Mouse (Mus musculus) hindbrain, embryonic 15.5 days (tissue): ENCODE data around the gene Gm47955. TPM values are rescaled to one million over a fixed set of nuclear protein-coding genes. Genes with fewer than 3 reads are reported as not detected.

Experiments
- ATAC-seq: fragments of 200-750 bp; cut with Nextera tagmentation; 2 replicates; pipeline ENCODE4 v1.8.0; 2017; ENCODE audit warnings: low read depth, moderate number of reproducible peaks, moderate TSS enrichment; ENCODE audit not compliant: low FRiP score
- H3K27ac ChIP-seq: fragments of 300-500 bp; sonication (generic); replicated peaks from 2 replicates; pipeline ENCODE4 v1.5.1; 2015; ENCODE audit warnings: mild to moderate bottlenecking, inconsistent platforms
- H3K27me3 ChIP-seq: fragments of 300-500 bp; sonication (generic); 2 replicates; pipeline ENCODE4 v1.6.1; 2015; ENCODE audit warnings: control low read depth, inconsistent platforms
- H3K36me3 ChIP-seq: fragments of 300-500 bp; sonication (generic); 2 replicates; pipeline ENCODE4 v1.6.1; 2015; ENCODE audit warnings: control low read depth, inconsistent platforms
- H3K4me1 ChIP-seq: fragments of 300-500 bp; sonication (generic); replicated peaks from 2 replicates; pipeline ENCODE4 v1.6.1; 2015; ENCODE audit warnings: control low read depth, inconsistent platforms
- H3K4me2 ChIP-seq: fragments of 300-500 bp; sonication (generic); 2 replicates; pipeline ENCODE4 v1.6.1; 2015; ENCODE audit warnings: moderate library complexity, mild to moderate bottlenecking, inconsistent platforms
- H3K4me3 ChIP-seq: fragments of 300-500 bp; sonication (generic); 2 replicates; pipeline ENCODE4 v1.5.1; 2015; ENCODE audit warnings: mild to moderate bottlenecking, inconsistent platforms
- H3K9ac ChIP-seq: fragments of 300-500 bp; sonication (generic); 2 replicates; pipeline ENCODE4 v1.6.1; 2015; ENCODE audit warnings: inconsistent platforms
- H3K9me3 ChIP-seq: fragments of 300-500 bp; sonication (generic); 2 replicates; pipeline ENCODE4 v1.6.1; 2016; ENCODE audit warnings: control low read depth, inconsistent platforms
- WGBS: fragments of 180-500 bp; shearing (Covaris S2); methylation state at CpG from one replicate; pipeline ENCODE4 v1.1.7; 2015; 5-methylcytosine and 5-hydroxymethylcytosine counted together
- polyA plus RNA-seq: library from polyadenylated mRNA; unstranded; fragments of >200 nt; fragmentation: Nextera tagmentation; extraction: Ambion mirVana; gene quantifications from 2 replicates; pipeline ENCODE4 v1.2.1, GENCODE M21; 2015

Gene Gm47955
- polyA plus RNA-seq, 1 experiment from 2014 or later: not detected

DNA sequence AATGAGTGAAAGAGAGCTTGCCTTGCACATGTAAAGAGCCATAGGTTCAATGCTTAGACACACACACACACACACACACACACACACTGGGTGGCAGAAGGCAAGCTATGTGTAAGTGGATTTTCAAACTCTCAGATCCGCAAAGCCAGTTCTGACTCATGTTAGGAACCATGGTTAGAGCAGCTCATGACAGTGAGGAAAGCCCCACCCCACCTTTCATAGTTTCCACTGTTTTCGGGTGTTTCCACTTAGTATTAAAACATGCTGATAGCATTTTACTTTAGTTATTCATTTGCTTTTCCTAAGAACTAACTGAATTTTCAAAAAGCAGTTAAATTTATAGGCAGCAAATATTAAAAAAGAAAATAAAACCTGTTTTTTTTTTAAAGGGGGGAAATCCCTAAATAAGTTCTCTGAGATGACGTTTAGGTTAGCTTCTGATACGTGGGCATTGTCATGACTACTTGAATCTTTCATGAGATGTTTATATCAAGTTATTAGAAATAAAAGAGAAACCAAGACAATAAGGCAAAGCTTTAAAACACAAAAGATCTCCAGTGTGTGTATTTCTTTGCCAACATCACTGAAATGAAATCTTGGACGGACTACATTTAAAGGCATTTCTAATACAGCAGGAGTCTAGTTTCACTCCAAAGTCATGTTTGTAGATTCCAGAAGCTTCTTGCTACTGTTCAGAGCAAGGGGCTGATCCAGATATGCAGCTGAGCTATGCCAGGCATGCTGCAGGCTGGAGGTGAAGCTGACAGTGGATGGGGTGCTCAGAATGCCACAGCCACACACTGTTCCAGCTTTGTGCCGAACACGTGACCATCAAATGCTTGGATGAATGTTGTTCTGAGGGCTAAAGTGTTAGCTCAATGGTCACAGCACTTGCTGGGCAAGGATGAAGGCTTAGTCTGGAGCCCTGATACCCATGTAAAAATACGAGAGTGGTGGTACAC, 46.4 kb downstream of the Gm47955 start:
- Histone ChIP-seq H3K4me3 (no peak overlapping the region), H3K4me2 (no peak overlapping the region), H3K27me3 (no peaks in the 10 kb centered on the region), H3K36me3 (no peaks in the 10 kb centered on the region), H3K9ac (no peak overlapping the region), H3K27ac (no peak overlapping the region), H3K4me1 (no peaks in the 10 kb centered on the region), H3K9me3 (no peaks in the 10 kb centered on the region)
- no peak for ATAC-seq
- WGBS: 88% methylated on average over 8 of the region's 8 CpGs

- no peak overlapping the region for H3K4me2 ChIP-seq
- no peaks in the 10 kb centered on the region for H3K27me3 ChIP-seq
- 68% methylated on average over 6 of the region's 6 CpGs for WGBS
These were observed 47.4 kb downstream of the Gm47955 start for GRCm38 (mm10) chr1:83007471-83007870.

More at GRCm38 (mm10) chr1:83007471-83007870, 47.4 kb downstream of the Gm47955 start:
- H3K27ac ChIP-seq: no peak overlapping the region
- H3K4me1 ChIP-seq: no peaks in the 10 kb centered on the region
- no peak for ATAC-seq
- no peak overlapping the region for H3K4me3 ChIP-seq
- no peaks in the 10 kb centered on the region for H3K36me3 ChIP-seq
- no peaks in the 10 kb centered on the region for H3K9me3 ChIP-seq
- H3K9ac ChIP-seq: no peak overlapping the region

Other genes with a start within 250 kb of the Gm47955 start
- gene Mff, start 235.4 kb upstream of the Gm47955 start, polyA plus RNA-seq: 368 and 374 TPM in 2 replicates
- gene Tm4sf20, start 191.8 kb upstream of the Gm47955 start, polyA plus RNA-seq: 0.21 TPM in 1 of 2 replicates, not detected in the other
- gene Gm47791, start 189.0 kb upstream of the Gm47955 start, polyA plus RNA-seq: not detected in 2 replicates
- 26.6 TPM in 2 replicates for gene Agfg1, start 120.8 kb upstream of the Gm47955 start, polyA plus RNA-seq
- 0.19 and 0.28 TPM in 2 replicates for gene A030005L19Rik, start 47.0 kb upstream of the Gm47955 start, polyA plus RNA-seq
- gene A030014E15Rik, start 35.4 kb upstream of the Gm47955 start, polyA plus RNA-seq: not detected in 2 replicates
- gene Gm6217, start 28.9 kb upstream of the Gm47955 start, polyA plus RNA-seq: not detected in 2 replicates
- gene A030003K21Rik, start 16.9 kb upstream of the Gm47955 start, polyA plus RNA-seq: not detected in 2 replicates
- gene Gm7544, start 4.3 kb upstream of the Gm47955 start, polyA plus RNA-seq: not detected in 2 replicates
- gene Gm47959, start 40.3 kb downstream of the Gm47955 start, polyA plus RNA-seq: not detected in 2 replicates
- gene Slc19a3, start 78.2 kb downstream of the Gm47955 start, polyA plus RNA-seq: 0.98 and 1.1 TPM in 2 replicates
- not detected in 2 replicates for gene Krtap28-10, start 82.2 kb downstream of the Gm47955 start, polyA plus RNA-seq
- not detected in 2 replicates for gene Gm47969, start 84.6 kb downstream of the Gm47955 start, polyA plus RNA-seq
- gene A030005K14Rik, start 99.1 kb downstream of the Gm47955 start, polyA plus RNA-seq: not detected in 2 replicates
- not detected in 2 replicates for gene Krtap28-13, start 100.6 kb downstream of the Gm47955 start, polyA plus RNA-seq
- not detected in 2 replicates for gene Ccl20, start 156.5 kb downstream of the Gm47955 start, polyA plus RNA-seq
- gene Daw1, start 199.5 kb downstream of the Gm47955 start, polyA plus RNA-seq: 1.1 and 2.0 TPM in 2 replicates